Mouse (Mus musculus): ENCODE data around the gene Krt16. TPM values are rescaled to one million over a fixed set of nuclear protein-coding genes. Genes with fewer than 3 reads are reported as not detected.
A peak's percentile ranks its signal among the peaks of the same experiment; 100 is the strongest.
"Not testable (repeated sequence)": the region's sequence is repeated elsewhere in the genome, so short reads cannot be mapped to it uniquely, and the experiment has no call there.

Gene Krt16
- total RNA-seq, 2 experiments from 2014 or later, result not detected

DNA sequence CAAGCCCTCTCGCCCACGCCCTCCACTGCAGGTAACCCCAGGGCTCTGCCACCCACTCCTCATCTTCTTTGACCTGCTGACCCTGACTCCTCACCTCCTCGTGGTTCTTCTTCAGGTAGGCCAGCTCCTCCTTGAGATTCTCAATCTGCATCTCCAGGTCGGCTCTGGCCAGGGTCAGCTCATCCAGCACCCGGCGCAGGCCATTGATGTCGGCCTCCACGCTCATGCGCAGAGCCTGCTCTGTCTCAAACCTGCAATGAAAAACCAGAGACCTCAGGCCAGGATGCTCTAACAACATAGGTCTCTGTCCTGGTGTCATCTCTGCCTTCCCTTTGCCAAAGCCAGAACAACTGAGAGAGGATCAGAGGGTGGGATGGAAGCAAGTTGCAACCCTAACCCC is 10.4 kb upstream of the Krt16 start:
- no peak for DNase-seq
- intact Hi-C loops (cut with DNase I), result no loop called here

DNA sequence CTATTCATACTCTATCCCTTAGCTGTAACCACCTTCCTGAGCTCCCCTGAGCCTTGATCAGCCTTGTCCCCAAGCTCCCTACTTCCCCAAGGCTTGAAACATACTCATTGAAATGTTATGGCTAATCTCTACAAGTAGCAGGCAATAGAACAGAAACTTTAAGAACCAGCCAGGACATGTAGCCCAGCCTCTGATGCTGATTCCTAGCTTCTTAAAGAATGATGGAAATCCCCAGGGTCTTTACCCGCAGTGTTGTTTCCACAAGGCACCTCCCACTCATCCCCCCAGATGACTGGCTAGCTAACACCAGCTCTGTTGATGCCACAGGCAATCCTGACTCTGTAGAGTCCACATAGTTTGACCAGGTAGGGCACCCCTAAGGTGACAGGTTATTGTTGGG is 9.3 kb upstream of the Krt16 start:
- DNase-seq, result no peak
- intact Hi-C loops (cut with DNase I), result no loop called here

DNA sequence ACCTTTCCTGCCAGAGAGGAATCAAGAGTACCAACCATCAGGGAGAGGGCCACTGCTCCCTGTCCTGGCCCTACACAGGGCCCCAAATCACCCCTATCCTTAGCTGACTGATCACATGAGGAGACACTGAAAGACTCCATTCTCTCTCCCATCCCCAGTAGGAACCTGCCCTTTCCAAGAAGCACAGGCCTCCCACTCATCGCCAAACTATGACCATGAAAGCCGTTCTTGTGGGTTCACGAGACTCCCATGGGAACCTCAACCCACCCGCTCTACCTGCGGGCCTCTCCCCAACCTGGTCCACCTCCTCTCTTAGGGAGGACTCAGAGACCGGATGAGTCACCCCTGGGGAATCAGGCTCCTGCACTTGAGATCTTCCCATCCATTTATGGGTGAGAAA is 6.8 kb upstream of the Krt16 start:
- intact Hi-C loops (cut with DNase I), result no loop called here
- DNase-seq, result no peak

DNA sequence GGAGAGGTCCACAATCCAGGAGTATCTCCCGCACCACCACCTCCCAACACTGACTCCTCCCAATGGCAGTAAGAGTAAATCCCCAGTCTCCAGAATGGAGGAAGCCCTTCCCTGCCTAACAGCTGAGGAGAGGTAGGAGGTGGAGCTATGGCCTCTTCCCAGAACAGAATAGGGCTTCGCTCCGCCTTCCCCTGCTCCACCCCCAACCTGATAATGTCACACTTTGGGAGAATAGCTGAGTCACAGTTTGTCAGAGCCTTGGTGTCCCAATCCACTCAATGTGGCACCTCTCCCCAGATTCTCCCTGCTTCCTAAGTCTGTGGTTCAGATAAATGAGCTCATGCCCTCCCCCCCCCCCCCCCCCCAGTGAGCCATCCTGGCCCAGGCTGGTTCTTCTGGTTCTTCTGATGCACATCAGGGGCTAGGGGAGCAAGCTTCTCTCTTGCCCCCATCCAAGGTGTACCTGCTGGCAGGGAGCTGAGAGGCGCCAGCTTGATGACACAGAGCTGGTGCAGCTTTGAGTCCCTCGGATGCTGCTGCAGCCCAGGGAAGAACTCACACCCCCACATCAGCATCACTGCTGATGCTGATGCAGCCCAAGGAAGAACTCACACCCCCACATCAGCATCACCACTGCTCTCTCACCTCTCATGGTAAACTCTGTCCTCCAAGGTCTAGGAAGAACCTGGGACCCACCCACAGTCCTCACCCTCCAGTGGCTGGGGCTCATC is 5.8 kb upstream of the Krt16 start:
- intact Hi-C loops (cut with DNase I), result no loop called here
- no peak for DNase-seq

DNA sequence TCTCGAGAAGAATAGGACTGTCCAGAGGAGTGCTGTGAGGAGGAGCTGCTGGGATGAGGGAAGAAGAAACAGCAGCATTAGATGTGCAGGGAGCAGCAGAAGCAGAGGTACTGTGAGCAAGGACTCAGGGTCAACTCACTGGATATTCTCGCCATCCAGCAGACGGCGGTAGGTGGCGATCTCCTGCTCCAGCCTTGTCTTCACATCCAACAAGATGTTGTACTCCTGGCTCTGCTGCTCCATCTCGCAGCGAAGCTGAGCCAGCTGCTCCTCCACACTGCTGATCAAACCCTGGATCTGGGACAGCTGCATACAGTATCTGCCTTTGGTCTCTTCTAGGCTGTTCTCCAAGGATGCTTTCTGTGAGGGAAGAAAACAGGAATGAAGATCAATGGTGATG is 2.2 kb downstream of the Krt16 start:
- intact Hi-C loops (cut with DNase I), result not testable (repeated sequence)

DNA sequence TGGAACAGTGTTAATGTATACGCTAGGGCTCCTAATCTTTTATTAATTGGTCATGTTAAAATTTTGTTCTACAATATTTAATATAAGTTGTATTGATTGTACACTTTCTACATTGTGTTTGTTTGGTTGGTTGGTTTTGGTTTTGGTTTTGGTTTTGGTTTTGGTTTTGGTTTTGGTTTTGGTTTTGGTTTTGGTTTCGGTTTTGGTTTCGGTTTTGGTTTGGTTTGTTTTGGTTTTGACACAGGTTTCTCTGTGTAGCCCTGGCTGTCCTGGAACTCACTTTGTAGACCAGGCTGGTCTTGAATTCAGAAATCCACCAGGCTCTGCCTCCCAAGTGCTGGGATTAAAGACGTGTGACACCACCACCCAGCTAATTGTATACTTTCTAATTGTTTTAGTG is 8.4 kb downstream of the Krt16 start:
- intact Hi-C loops (cut with DNase I), result not testable (repeated sequence)

More for the DNA sequence above, 2.2 kb downstream of the Krt16 start:
- DNase-seq, result not testable (repeated sequence)

DNA sequence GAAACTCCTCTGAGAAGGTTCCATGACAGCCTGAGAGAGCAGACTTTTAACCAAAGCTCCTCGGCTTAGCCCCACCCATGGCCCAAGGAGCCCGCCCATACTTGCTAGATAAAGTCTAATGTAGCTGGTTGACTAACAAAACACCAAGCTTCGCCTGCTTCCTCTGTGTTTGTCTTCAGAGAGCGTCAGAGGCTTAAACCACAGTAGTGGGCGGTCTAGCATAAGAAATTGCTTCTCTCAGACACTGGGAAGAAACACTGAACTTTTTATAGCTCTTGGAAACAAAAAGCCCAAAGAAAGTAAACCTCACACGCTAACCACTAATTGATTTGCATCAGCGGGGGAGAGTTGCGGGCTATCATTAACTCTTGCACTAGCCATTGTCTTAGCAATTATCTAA is 27.0 kb downstream of the Krt16 start:
- intact Hi-C loops (cut with DNase I), result no loop called here
- DNase-seq, result no peak

More for the DNA sequence above, 8.4 kb downstream of the Krt16 start:
- DNase-seq, result not testable (repeated sequence)

DNA sequence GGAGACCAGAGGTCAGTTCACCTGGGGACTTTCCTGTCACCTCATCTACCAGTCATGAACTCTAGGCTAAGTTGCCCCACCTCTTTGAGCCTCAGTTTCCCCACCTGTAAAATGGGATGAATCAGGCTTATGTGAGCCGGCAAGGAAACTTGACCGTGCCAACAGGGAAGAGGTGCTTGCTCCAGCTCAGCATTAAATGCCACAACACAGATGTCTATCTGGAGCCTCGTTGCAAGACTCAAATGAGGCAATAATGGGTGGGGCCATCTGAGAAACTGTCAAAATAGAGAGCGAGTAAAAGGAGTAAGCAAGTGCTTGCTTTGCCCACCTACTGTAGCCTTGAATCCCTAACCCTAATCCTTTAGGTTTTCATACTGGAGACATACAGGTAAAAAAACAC is 29.4 kb downstream of the Krt16 start:
- no peak for DNase-seq
- intact Hi-C loops (cut with DNase I), result no loop called here

DNA sequence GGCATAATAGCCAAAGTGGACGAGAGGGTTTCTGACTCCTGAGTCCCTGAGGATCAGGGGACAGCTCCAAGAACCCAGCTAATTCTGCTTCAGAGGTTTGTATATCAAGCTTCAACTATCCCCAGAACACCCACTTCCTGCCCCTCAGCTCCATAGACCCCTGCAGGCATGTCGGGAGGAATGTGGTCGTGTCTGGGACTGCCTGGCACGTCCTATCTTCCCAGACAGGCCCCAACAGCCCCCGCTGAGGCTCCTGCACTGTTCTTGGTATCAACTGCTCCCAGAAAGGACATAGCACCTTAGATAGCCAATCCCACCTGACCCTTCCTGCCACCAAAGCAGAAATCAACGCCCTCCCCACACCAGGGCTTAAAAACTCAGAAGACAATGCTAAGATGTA is 40.2 kb downstream of the Krt16 start:
- no peak for DNase-seq
- intact Hi-C loops (cut with DNase I), result no loop called here

DNA sequence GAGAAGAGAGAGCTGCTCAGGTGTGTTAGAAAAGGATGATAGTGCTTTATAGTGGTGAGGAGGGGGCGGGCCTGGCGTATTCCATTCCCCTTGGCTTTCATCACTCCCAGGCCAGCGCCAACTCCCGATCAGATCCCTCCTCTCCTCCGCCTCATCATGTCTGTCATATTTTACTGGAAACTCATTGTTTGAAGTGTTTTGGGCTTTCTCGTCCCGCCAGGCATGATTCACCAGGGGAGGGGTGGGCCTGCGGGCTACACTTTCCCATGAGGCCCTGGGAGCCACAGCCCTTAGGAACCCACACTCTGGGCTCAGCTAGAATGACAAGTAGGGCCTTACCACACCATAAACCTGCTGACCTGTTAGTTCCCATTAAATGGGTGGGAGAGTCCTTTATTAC is 41.2 kb downstream of the Krt16 start, which contains the start of gene Krt14:
TSS of gene Krt14 (minus strand) at position 51 of the 400 bp plus-strand sequence.
- no peak for DNase-seq
- intact Hi-C loops (cut with DNase I), result no loop called here

DNA sequence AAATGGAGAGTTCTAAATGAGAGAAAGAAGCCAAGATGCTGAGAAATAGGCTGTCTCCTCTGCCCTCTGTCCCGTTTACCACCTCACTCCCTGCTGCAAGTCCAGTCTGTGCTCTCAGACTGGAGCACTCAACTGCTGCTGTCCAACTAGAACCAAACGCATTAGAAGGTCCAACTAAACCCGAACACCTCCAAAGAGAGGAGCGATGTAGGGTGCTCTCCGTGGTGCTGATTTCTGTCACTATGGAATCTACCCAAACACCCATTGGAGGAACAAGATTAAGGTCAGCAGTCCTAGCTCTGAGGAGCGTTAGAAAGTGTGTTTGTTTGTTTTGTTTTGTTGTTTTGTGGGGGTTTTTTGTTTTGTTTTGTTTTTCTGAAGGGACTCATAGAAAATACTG is 45.3 kb downstream of the Krt16 start:
- DNase-seq, result peak; percentile 9 to 18
- intact Hi-C loops (cut with DNase I), result no loop called here

DNA sequence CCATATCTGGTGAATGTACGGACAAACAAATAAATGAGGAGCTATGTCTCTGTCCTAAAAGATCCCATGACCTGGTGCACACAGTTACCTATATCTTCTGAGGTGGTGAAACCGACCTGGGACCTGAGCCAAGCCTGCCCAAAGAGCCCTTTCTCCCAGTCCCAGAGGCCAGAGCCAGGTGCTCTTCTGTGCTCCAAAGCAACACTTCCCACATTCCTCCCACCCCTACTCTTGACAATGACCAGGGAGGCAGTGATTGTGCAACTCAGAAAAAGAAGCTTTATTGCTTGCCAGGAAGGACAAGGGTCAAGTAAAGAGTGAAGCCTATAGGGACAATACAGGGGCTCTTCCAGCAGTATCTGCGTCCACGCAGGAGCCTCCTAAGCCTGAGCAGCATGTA is 45.8 kb downstream of the Krt16 start:
- DNase-seq, result no peak
- intact Hi-C loops (cut with DNase I), result no loop called here

DNA sequence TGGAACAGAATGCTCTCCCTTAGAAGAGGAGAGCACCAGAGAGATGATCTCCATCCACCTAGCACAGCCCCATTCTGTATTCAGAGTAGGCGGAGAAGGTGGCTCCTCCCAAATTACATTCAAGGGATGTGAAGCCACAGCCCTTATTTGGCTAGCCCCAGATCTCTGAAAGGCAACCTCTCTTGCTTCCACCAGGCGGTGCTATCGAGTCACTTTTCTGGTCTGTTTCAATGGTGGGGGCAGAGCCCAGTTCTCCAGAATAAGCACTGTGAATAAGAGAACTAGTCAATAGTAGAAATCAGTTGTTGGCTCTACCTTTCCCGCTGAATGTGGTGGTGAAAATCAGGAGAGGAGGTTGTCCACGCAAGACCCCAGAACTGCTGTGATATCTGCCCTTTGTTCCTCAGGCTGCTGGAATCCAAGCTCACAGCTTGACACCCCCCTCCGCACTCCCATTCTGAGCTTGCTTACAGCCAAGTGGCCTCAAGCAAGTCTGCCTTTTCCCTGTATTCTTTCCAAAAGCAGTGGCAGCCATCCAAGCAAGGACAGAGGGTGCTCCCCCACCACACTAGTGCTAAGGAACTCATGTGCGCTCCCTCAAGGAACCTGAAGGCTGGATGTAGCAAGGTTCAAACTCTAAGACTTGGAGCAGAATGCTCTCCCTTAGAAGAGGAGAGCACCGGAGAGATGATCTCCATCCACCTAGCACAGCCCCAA is 48.4 kb downstream of the Krt16 start:
- intact Hi-C loops (cut with DNase I), result no loop called here

DNA sequence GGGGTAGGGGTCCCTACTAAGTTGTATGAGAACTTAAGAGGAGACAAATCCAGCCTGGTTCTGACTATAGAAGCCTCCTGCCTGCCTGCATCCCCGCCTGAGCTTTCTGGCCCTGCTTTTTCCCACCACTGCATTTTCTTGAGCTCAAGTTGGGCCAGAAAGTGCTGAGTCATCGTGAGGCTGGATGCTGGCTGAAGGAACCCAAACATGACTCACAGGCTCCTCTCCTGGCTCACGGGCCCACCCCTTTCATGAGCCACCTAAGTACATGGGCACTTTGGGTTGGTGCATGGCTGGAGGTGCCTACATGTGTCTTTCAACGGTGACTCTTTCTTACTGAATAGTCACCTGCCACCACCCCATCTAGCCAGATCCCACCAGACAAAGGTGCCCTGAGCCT is 50.0 kb downstream of the Krt16 start:
- DNase-seq, result no peak
- intact Hi-C loops (cut with DNase I), result no loop called here

More for the DNA sequence above, 48.4 kb downstream of the Krt16 start:
- DNase-seq, result peak; percentile 3 to 12

Other genes starting within 250 kb of the Krt16 start
- gene Krt33a, start 232.7 kb downstream of the Krt16 start, total RNA-seq (2021), result not detected
- gene Krt33b, start 219.0 kb downstream of the Krt16 start, total RNA-seq (2021), result not detected
- gene Krt34, start 207.3 kb downstream of the Krt16 start, total RNA-seq (2021), result not detected
- gene Krt31, start 198.4 kb downstream of the Krt16 start, total RNA-seq (2021), result not detected
- not detected for gene Krt32, start 160.7 kb downstream of the Krt16 start, total RNA-seq (2021)
- not detected for gene Krt35, start 152.7 kb downstream of the Krt16 start, total RNA-seq (2021)
- not detected for gene Krt36, start 143.3 kb downstream of the Krt16 start, total RNA-seq (2021)
- gene Krt13, start 127.3 kb downstream of the Krt16 start, total RNA-seq (2021), result not detected
- gene Krt15, start 113.0 kb downstream of the Krt16 start, total RNA-seq (2021), result not detected
- gene Krt19, start 100.2 kb downstream of the Krt16 start, total RNA-seq (2021), result 10 to 100 TPM in 1 of 2 experiments, 1 to 10 TPM in 1; 6.0 to 10.2 TPM
- gene Krt9, start 55.7 kb downstream of the Krt16 start, total RNA-seq (2021), result not detected
- under 1 TPM; 0.19 to 0.61 TPM for gene Krt14, start 41.4 kb downstream of the Krt16 start, total RNA-seq (2021)
- not detected for gene Krt17, start 12.1 kb upstream of the Krt16 start, total RNA-seq (2021)
- not detected for gene Krt42, start 21.0 kb upstream of the Krt16 start, total RNA-seq (2021)
- 1,000 to 10,000 TPM; 1,603 to 1,774 TPM for gene Eif1, start 71.0 kb upstream of the Krt16 start, total RNA-seq (2021)
- not detected for gene Gast, start 85.5 kb upstream of the Krt16 start, total RNA-seq (2021)
- 1 to 10 TPM; 1.6 to 1.8 TPM for gene Hap1, start 107.2 kb upstream of the Krt16 start, total RNA-seq (2021)
- gene Jup, start 148.9 kb upstream of the Krt16 start, total RNA-seq (2021), result 100 to 1,000 TPM; 252 to 272 TPM
- gene P3h4, start 165.9 kb upstream of the Krt16 start, total RNA-seq (2021), result 10 to 100 TPM; 16.3 to 18.2 TPM
- gene Fkbp10, start 166.8 kb upstream of the Krt16 start, total RNA-seq (2021), result 10 to 100 TPM; 12.9 to 13.4 TPM
- gene Nt5c3b, start 192.9 kb upstream of the Krt16 start, total RNA-seq (2021), result 10 to 100 TPM; 29.7 to 29.8 TPM
- under 1 TPM; 0.86 to 0.92 TPM for gene Klhl10, start 193.0 kb upstream of the Krt16 start, total RNA-seq (2021)
- 1 to 10 TPM; 7.6 to 8.2 TPM for gene Klhl11, start 223.8 kb upstream of the Krt16 start, total RNA-seq (2021)